Mouse (Mus musculus) CH12.LX (cell line): Measurements from ENCODE around the gene Shisa7. TPM values are rescaled to one million over a fixed set of nuclear protein-coding genes. Genes with fewer than 3 reads are reported as not detected.

Source experiments
- DNase-seq: peaks from one replicate; pipeline ENCODE4 v3.0.0-alpha.2; 2013; ENCODE audit errors: extremely low read depth
- H3K27ac ChIP-seq: 2 replicates; pipeline ENCODE4 v1.5.1; 2012; ENCODE audit warnings: low read depth, mild to moderate bottlenecking, control low read depth, moderate library complexity; ENCODE audit not compliant: insufficient read depth
- H3K27me3 ChIP-seq: replicated peaks from 2 replicates; pipeline ENCODE3; 2012; ENCODE audit warnings: inconsistent platforms
- H3K36me3 ChIP-seq, 2 experiments: replicated peaks in 1 of 2; 2 replicates each; pipeline versions ENCODE3 to v1.6.1; 2012; ENCODE audit warnings: inconsistent platforms in 1 of 2, low read length in 1 of 2, mild to moderate bottlenecking in 1 of 2, mixed read lengths in 1 of 2, moderate library complexity in 1 of 2; ENCODE audit not compliant: control insufficient read depth in 1 of 2, insufficient read depth in 1 of 2
- H3K4me1 ChIP-seq, 2 experiments: 2 replicates each; pipeline ENCODE4 v1.6.1; 2012; ENCODE audit warnings: inconsistent platforms in 1 of 2, moderate library complexity in 1 of 2; ENCODE audit not compliant: insufficient read depth in 2 of 2, control insufficient read depth in 1 of 2
- H3K4me2 ChIP-seq: 2 replicates; pipeline ENCODE4 v1.6.1; 2012; ENCODE audit warnings: low read depth, mild to moderate bottlenecking, control low read depth; ENCODE audit not compliant: poor library complexity, insufficient read depth, severe bottlenecking
- H3K4me3 ChIP-seq, 3 experiments: fragments of 150-350 bp in 1 of 3; sonication (generic) in 1 of 3; replicated peaks in 1 of 3; 2 replicates each; pipeline versions ENCODE3 to v1.5.1; 2011 to 2012; ENCODE audit warnings: low read depth in 2 of 3, low read length in 2 of 3, mild to moderate bottlenecking in 2 of 3, moderate library complexity in 2 of 3, control low read depth in 1 of 3, improper control_type of control experiment in 1 of 3, inconsistent platforms in 1 of 3, mixed read lengths in 1 of 3; ENCODE audit not compliant: poor library complexity in 1 of 3
- H3K79me2 ChIP-seq: replicated peaks from 2 replicates; pipeline ENCODE4 v1.6.1; 2012; ENCODE audit warnings: mild to moderate bottlenecking, moderate library complexity; ENCODE audit not compliant: control insufficient read depth, poor library complexity, insufficient read depth, severe bottlenecking; ENCODE audit errors: extremely low read depth
- H3K9ac ChIP-seq: 2 replicates; pipeline ENCODE4 v1.6.1; 2012; ENCODE audit warnings: low read depth, mild to moderate bottlenecking, control low read depth, moderate library complexity; ENCODE audit not compliant: insufficient read depth
- H3K9me3 ChIP-seq: replicated peaks from 2 replicates; pipeline ENCODE3; 2012; ENCODE audit warnings: low read length, inconsistent platforms, mixed read lengths
- BHLHE40 ChIP-seq: IDR thresholded peaks from 2 replicates; pipeline ENCODE4 v1.6.1; 2011; ENCODE audit warnings: mild to moderate bottlenecking, low read depth, low read length, improper control_type of control experiment
- CHD1 ChIP-seq: IDR thresholded peaks from 2 replicates; pipeline ENCODE4 v1.6.1; 2012; ENCODE audit warnings: low read depth, low read length, improper control_type of control experiment, inconsistent platforms
- CTCF ChIP-seq, 2 experiments: IDR thresholded peaks in 1 of 2; conservative IDR thresholded peaks in 1 of 2; 2 replicates each; pipeline ENCODE4 v1.5.1; 2011 to 2012; ENCODE audit warnings: low read depth in 2 of 2, low read length in 2 of 2, improper control_type of control experiment in 1 of 2, inconsistent platforms in 1 of 2, mild to moderate bottlenecking in 1 of 2, moderate library complexity in 1 of 2
- E2F4 ChIP-seq: IDR thresholded peaks from 2 replicates; pipeline ENCODE4 v1.6.1; 2011; ENCODE audit warnings: low read depth, low read length, improper control_type of control experiment; ENCODE audit not compliant: insufficient replicate concordance
- EP300 ChIP-seq: IDR thresholded peaks from 2 replicates; pipeline ENCODE4 v1.6.1; 2011; ENCODE audit warnings: low read length, improper control_type of control experiment
- ETS1 ChIP-seq: conservative IDR thresholded peaks from 2 replicates; pipeline ENCODE4 v1.6.1; 2012; ENCODE audit warnings: low read depth, mild to moderate bottlenecking, inconsistent platforms, low read length, improper control_type of control experiment, moderate library complexity
- GABPA ChIP-seq: IDR thresholded peaks from 2 replicates; pipeline ENCODE4 v1.6.1; 2012; ENCODE audit warnings: low read depth, low read length, improper control_type of control experiment, inconsistent platforms; ENCODE audit not compliant: insufficient replicate concordance
- HCFC1 ChIP-seq: IDR thresholded peaks from 2 replicates; pipeline ENCODE4 v1.6.1; 2012; ENCODE audit warnings: low read depth, mild to moderate bottlenecking, inconsistent platforms, low read length, improper control_type of control experiment
- JUN ChIP-seq: IDR thresholded peaks from 2 replicates; pipeline ENCODE4 v1.6.1; 2011; ENCODE audit warnings: low read depth, mild to moderate bottlenecking, low read length, improper control_type of control experiment, moderate library complexity; ENCODE audit not compliant: insufficient read depth
- JUND ChIP-seq: conservative IDR thresholded peaks from 2 replicates; pipeline ENCODE4 v1.6.1; 2011; ENCODE audit warnings: low read depth, low read length, improper control_type of control experiment
- MAX ChIP-seq: IDR thresholded peaks from 2 replicates; pipeline ENCODE4 v1.6.1; 2011; ENCODE audit warnings: low read length, improper control_type of control experiment
- MAZ ChIP-seq: IDR thresholded peaks from 2 replicates; pipeline ENCODE4 v1.6.1; 2012; ENCODE audit warnings: low read depth, mild to moderate bottlenecking, inconsistent platforms, low read length, improper control_type of control experiment, moderate library complexity
- MEF2A ChIP-seq: IDR thresholded peaks from 2 replicates; pipeline ENCODE4 v1.6.1; 2014; ENCODE audit warnings: low read depth, mild to moderate bottlenecking, inconsistent platforms, low read length, improper control_type of control experiment, borderline replicate concordance
- MYC ChIP-seq: IDR thresholded peaks from 2 replicates; pipeline ENCODE4 v1.6.1; 2011; ENCODE audit warnings: low read depth, mild to moderate bottlenecking, improper control_type of control experiment, low read length
- NRF1 ChIP-seq: IDR thresholded peaks from 2 replicates; pipeline ENCODE4 v1.6.1; 2014; ENCODE audit warnings: low read depth, mild to moderate bottlenecking, inconsistent platforms, low read length, improper control_type of control experiment, moderate library complexity
- PAX5 ChIP-seq: IDR thresholded peaks from 2 replicates; pipeline ENCODE4 v1.6.1; 2012; ENCODE audit warnings: low read length, inconsistent platforms, mixed read lengths
- POLR2A ChIP-seq: IDR thresholded peaks from 2 replicates; pipeline ENCODE4 v1.6.1; 2011; ENCODE audit warnings: low read depth, mild to moderate bottlenecking, improper control_type of control experiment, low read length
- POLR2AphosphoS2 ChIP-seq: IDR thresholded peaks from 2 replicates; pipeline ENCODE4 v1.6.1; 2011; ENCODE audit warnings: low read depth, low read length, improper control_type of control experiment
- RAD21 ChIP-seq: IDR thresholded peaks from 2 replicates; pipeline ENCODE4 v1.6.1; 2011; ENCODE audit warnings: low read depth, mild to moderate bottlenecking, low read length, improper control_type of control experiment, moderate library complexity
- RCOR1 ChIP-seq: conservative IDR thresholded peaks from 2 replicates; pipeline ENCODE4 v1.6.1; 2012; ENCODE audit warnings: low read depth, mild to moderate bottlenecking, inconsistent platforms, low read length, improper control_type of control experiment
- SIN3A ChIP-seq: IDR thresholded peaks from 2 replicates; pipeline ENCODE4 v1.6.1; 2012; ENCODE audit warnings: low read length, improper control_type of control experiment, inconsistent platforms
- SMC3 ChIP-seq: IDR thresholded peaks from 2 replicates; pipeline ENCODE4 v1.6.1; 2011; ENCODE audit warnings: low read depth, low read length, improper control_type of control experiment
- TCF12 ChIP-seq: IDR thresholded peaks from 2 replicates; pipeline ENCODE4 v1.6.1; 2014; ENCODE audit warnings: low read depth, mild to moderate bottlenecking, inconsistent platforms, low read length, improper control_type of control experiment
- ZC3H11A ChIP-seq: IDR thresholded peaks from 2 replicates; pipeline ENCODE4 v1.6.1; 2012; ENCODE audit warnings: low read depth, mild to moderate bottlenecking, inconsistent platforms, low read length, improper control_type of control experiment
- ZMIZ1 ChIP-seq: IDR thresholded peaks from 2 replicates; pipeline ENCODE4 v1.6.1; 2012; ENCODE audit warnings: low read depth, mild to moderate bottlenecking, inconsistent platforms, low read length, improper control_type of control experiment
- dilution Hi-C: fragments of 300-500 bp; cut with MboI; formaldehyde crosslinking; loops from 2 replicates; pipeline ENCODE4 v1.14.3; 2020; ENCODE audit warnings: low sequenced_read_pairs; ENCODE audit not compliant: extremely low pct_unique_long_range_greater_than_20kb, extremely low pct_ligation_motif_present
- in situ Hi-C: fragments of 300-500 bp; cut with MboI; formaldehyde crosslinking; loops from 3 replicates; pipeline ENCODE4 v1.14.3; 2019; ENCODE audit warnings: low sequenced_read_pairs, low pct_ligation_motif_present, low pct_unique_long_range_greater_than_20kb, mixed read lengths
- polyA plus RNA-seq: library from polyadenylated mRNA; unstranded; fragments of >175 nt; gene quantifications from 2 replicates; pipeline ENCODE4 v1.2.1, GENCODE M21; 2012; ENCODE audit warnings: low read depth; ENCODE audit not compliant: insufficient read length
- total RNA-seq, 2 experiments: library from RNA; depleted of rRNA; stranded (reverse); fragments of 300-350 nt in 1 of 2; fragments of >200 nt in 1 of 2; gene quantifications; 2 replicates each; pipeline ENCODE4 v1.2.3; 2012 to 2014

Shisa7 gene
- total and polyA plus RNA-seq, 3 experiments = not detected

DNA sequence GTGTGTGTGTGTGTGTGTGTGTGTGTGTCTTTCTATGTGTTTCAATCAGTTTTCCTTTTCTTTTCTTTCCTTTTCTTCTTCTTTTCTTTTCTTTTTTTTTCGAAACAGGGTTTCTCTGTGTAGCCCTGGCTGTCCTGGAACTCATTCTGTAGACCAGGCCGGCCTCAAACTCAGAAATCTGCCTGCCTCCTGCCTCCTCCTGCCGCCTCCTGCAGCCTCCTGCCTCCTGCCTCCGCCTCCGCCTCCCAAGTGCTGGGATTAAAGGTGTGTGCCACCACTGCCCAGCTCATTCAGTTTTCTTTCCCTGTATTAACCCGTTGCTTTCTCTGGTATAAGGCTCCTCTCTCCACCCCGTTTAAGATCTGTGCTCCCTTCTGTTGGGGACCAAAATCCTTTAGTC is 12.8 kb upstream of the Shisa7 start:
- H3K9me3 ChIP-seq = no peaks in the 10 kb centered on the region
- DNase-seq = no peak
- no peaks in the 10 kb centered on the region for H3K79me2 ChIP-seq
- no peak overlapping the region for H3K9ac ChIP-seq
- H3K36me3 ChIP-seq = no peaks in the 10 kb centered on the region
- H3K27me3 ChIP-seq = no peaks in the 10 kb centered on the region
- no peak overlapping the region for H3K4me2 ChIP-seq
- H3K27ac ChIP-seq = no peak overlapping the region
- TF ChIP-seq MAZ (no peak), CHD1 (no peak), JUN (no peak), ZC3H11A (no peak), EP300 (no peak), POLR2A (no peak), TCF12 (no peak), RCOR1 (no peak), NRF1 (no peak)
- in situ Hi-C loops = no loop called here
- no peaks in the 10 kb centered on the region for H3K4me1 ChIP-seq
- no peak overlapping the region for H3K4me3 ChIP-seq
- dilution Hi-C loops = no loop called here

DNA sequence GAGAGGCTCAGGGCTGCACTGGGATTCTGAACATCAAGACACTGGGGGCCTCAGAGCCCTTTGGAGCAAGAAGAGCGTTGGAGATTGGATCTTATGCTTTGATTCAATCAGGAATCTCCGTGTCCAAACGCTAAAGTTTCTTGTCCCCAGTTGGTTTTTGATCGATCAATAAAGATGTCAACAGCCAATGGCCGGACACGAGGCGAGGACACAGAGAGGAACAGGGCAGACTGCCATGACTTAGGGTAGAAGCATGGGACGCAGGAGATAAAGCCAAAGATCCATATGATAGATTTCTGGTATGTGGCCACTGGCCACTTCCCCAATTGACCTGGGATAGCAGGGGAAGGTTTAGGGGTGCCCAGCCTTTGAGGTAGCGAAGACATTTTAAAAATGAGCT is 12.0 kb upstream of the Shisa7 start:
- no peak for DNase-seq
- no peak overlapping the region for H3K9ac ChIP-seq
- H3K4me1 ChIP-seq = no peaks in the 10 kb centered on the region
- H3K27me3 ChIP-seq = no peaks in the 10 kb centered on the region
- no peak for TF ChIP-seq CHD1
- no peak for TF ChIP-seq JUN
- no peak for TF ChIP-seq MYC
- no peak for TF ChIP-seq E2F4
- TF ChIP-seq RAD21 = no peak
- no peak for TF ChIP-seq POLR2AphosphoS2
- TF ChIP-seq MAX = no peak
- TF ChIP-seq BHLHE40 = no peak
- no peak overlapping the region for H3K4me3 ChIP-seq
- H3K9me3 ChIP-seq = no peaks in the 10 kb centered on the region
- H3K36me3 ChIP-seq = no peaks in the 10 kb centered on the region
- in situ Hi-C loops = no loop called here
- H3K4me2 ChIP-seq = no peak overlapping the region
- dilution Hi-C loops = no loop called here
- no peaks in the 10 kb centered on the region for H3K79me2 ChIP-seq
- H3K27ac ChIP-seq = no peak overlapping the region

DNA sequence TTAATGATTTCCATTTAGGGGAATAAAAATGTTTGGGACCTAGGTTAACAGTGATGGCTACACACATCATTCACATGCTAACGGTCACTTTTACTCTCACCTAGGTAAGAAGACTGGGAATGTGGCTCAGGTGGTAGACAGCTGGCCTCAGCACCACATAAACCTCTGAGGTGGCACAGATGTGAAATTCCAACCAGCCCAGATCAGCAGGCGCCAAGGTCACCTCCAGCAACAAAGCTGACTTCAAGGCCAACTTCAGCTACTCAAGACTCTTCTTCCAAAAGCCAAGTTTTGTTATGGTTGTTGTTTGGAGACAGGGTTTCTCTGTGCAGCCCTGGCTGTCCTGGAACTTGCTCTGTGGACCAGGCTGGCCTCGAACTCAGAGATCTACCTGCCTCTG is 9.1 kb upstream of the Shisa7 start:
- Histone ChIP-seq H3K27ac (no peak overlapping the region), H3K4me2 (no peak overlapping the region), H3K27me3 (no peaks in the 10 kb centered on the region), H3K9me3 (no peaks in the 10 kb centered on the region), H3K36me3 (no peaks in the 10 kb centered on the region), H3K79me2 (no peaks in the 10 kb centered on the region), H3K9ac (no peak overlapping the region), H3K4me3 (no peak overlapping the region), H3K4me1 (peaks cover 8 to 12% of the 10 kb centered on the region in 2 experiments)
- DNase-seq = no peak
- in situ Hi-C loops (no loop called here), dilution Hi-C loops (no loop called here)
- no peak for TF ChIP-seq ETS1
- no peak for TF ChIP-seq SMC3
- TF ChIP-seq MYC = no peak
- no peak for TF ChIP-seq GABPA
- no peak for TF ChIP-seq CTCF (conservative IDR thresholded peaks at IDR 0.05 in 1 of 2, IDR thresholded peaks at IDR 0.05 in 1 of 2; ENCODE audit: low read depth in 2 of 2, low read length in 2 of 2)
- no peak for TF ChIP-seq MAZ
- no peak for TF ChIP-seq SIN3A
- TF ChIP-seq EP300 = no peak
- no peak for TF ChIP-seq HCFC1
- TF ChIP-seq PAX5 = no peak
- no peak for TF ChIP-seq JUND
- TF ChIP-seq NRF1 = no peak
- TF ChIP-seq MEF2A = no peak
- no peak for TF ChIP-seq ZMIZ1
